Comparison of ENCODE assay signal across 9 mouse cellular contexts in genomic region chr7:99538421-99538820, GRCm38 (mm10). TPM values are rescaled to one million over a fixed set of nuclear protein-coding genes. Genes with fewer than 3 reads are reported as not detected.
DNase-seq lines count a peak whose midpoint lies in the region; ATAC-seq and TF ChIP-seq lines count a peak whose summit lies in the region.
"Had no signal": no experiment of that assay in that cellular context is flagged by ENCODE, and none has a peak within 500 bp of the region (broad histone marks: within the 10 kb centered on the region; RNA-seq: fewer than 3 reads in every experiment).

No protein-coding gene starts in this region.

- H3K27ac ChIP-seq in left cerebral cortex, adult 2 months = peak overlapping the region; percentile 36; the same call in 1 of the 2 replicates
- peak overlapping the region; percentile 25; the same call in 1 of the 2 replicates for H3K27ac ChIP-seq in embryonic facial prominence, embryonic 10.5 days (replicated peaks)
- no peak overlapping the region for H3K27ac ChIP-seq in forebrain, embryonic 14.5 days (ENCODE audit: low read depth, low read length)
- H3K27ac ChIP-seq in midbrain, embryonic 10.5 days (replicated peaks) = peak overlapping the region; percentile 42; the same call in 1 of the 2 replicates

- peak overlapping the region; percentile 17; the same call in 1 of the 2 replicates for H3K9ac ChIP-seq in forebrain, embryonic 14.5 days (ENCODE audit: low read length)

- peaks cover 87% of the 10 kb centered on the region for H3K4me1 ChIP-seq in embryonic facial prominence, embryonic 10.5 days
- H3K4me1 ChIP-seq in forebrain, embryonic 14.5 days (ENCODE audit: control insufficient read depth, insufficient read depth, low read length) = peaks cover 27% of the 10 kb centered on the region
- H3K4me1 ChIP-seq in midbrain, embryonic 10.5 days = peaks cover 80% of the 10 kb centered on the region

- peak overlapping the region; percentile 54; the same call in 1 of the 2 replicates for H3K4me3 ChIP-seq in left cerebral cortex, adult 2 months
- 0 out of 2 replicates have a peak overlapping the region, but pooled peaks have one; percentile 21 for H3K4me3 ChIP-seq in embryonic facial prominence, embryonic 10.5 days
- no peak overlapping the region for H3K4me3 ChIP-seq in forebrain, embryonic 14.5 days (ENCODE audit: low read depth, low read length)
- no peak overlapping the region for H3K4me3 ChIP-seq in midbrain, embryonic 10.5 days

- no peak for TF ChIP-seq CTCF in left cerebral cortex, adult 2 months (IDR thresholded peaks at IDR 0.05)

- no peak for ATAC-seq in forebrain, embryonic 14.5 days
- ATAC-seq in erythroid progenitor cell, adult 5-6 weeks (replicated peaks; ENCODE audit: low FRiP score, poor library complexity, severe bottlenecking) = no peak

- 51% methylated on average over 4 of the region's 4 CpGs for WGBS in embryonic facial prominence, embryonic 10.5 days
- WGBS in forebrain, embryonic 14.5 days = 64% methylated on average over 4 of the region's 4 CpGs
- 65% methylated on average over 4 of the region's 4 CpGs for WGBS in midbrain, embryonic 10.5 days

- no peaks in the 10 kb centered on the region for H3K9me3 ChIP-seq in embryonic facial prominence, embryonic 10.5 days
- no peaks in the 10 kb centered on the region for H3K9me3 ChIP-seq in forebrain, embryonic 14.5 days (replicated peaks; ENCODE audit: control insufficient read depth, low read length)
- no peaks in the 10 kb centered on the region for H3K9me3 ChIP-seq in midbrain, embryonic 10.5 days (replicated peaks)

- H3K27me3 ChIP-seq in embryonic facial prominence, embryonic 10.5 days (replicated peaks; ENCODE audit: low read depth, poor library complexity, severe bottlenecking) = peaks cover 18% of the 10 kb centered on the region
- H3K27me3 ChIP-seq in forebrain, embryonic 14.5 days (replicated peaks; ENCODE audit: control insufficient read depth, insufficient read depth, low read length) = no peaks in the 10 kb centered on the region
- peaks cover 24% of the 10 kb centered on the region for H3K27me3 ChIP-seq in midbrain, embryonic 10.5 days (ENCODE audit: low read depth, poor library complexity, severe bottlenecking)

- no peak for DNase-seq in left cerebral cortex, adult 2 months (ENCODE audit: extremely low spot score in 1 of 2, low spot score in 2 of 2)
- no peak for DNase-seq in left cerebral cortex, adult 11 months (ENCODE audit: low spot score)
- no peak for DNase-seq in embryonic facial prominence, embryonic 10.5 days (ENCODE audit: low spot score)
- DNase-seq in forebrain, embryonic 14.5 days (ENCODE audit: low spot score) = no peak
- no peak for DNase-seq in midbrain, embryonic 10.5 days (ENCODE audit: low spot score)
- DNase-seq in left cerebral cortex, adult 18-20 months (ENCODE audit: low spot score in 2 of 2) = no peak
- DNase-seq: kidney, adult 11 months; thymus, postnatal 14 days had no signal

- peak overlapping the region; percentile 88; the same call in 1 of the 2 replicates for H3K4me2 ChIP-seq in forebrain, embryonic 14.5 days (ENCODE audit: low read length)

- no peaks in the 10 kb centered on the region for H3K36me3 ChIP-seq in embryonic facial prominence, embryonic 10.5 days (replicated peaks)
- no peaks in the 10 kb centered on the region for H3K36me3 ChIP-seq in forebrain, embryonic 14.5 days (ENCODE audit: control insufficient read depth, insufficient read depth, low read length)
- no peaks in the 10 kb centered on the region for H3K36me3 ChIP-seq in midbrain, embryonic 10.5 days

- intact Hi-C loops in left cerebral cortex, adult 2 months (cut with DNase I) = no loop called here

RNA-seq across cellular contexts. Expression of gene Arrb1, which starts 3.2 kb away (rescaled TPM):
- 100 to 1,000 TPM; 193 to 197 TPM for total RNA-seq in left cerebral cortex, adult 2 months (2021)
- 12.6 and 13.7 TPM in 2 replicates for polyA plus RNA-seq in embryonic facial prominence, embryonic 10.5 days (2016; fragmentation: Nextera tagmentation; extraction: Ambion mirVana)
- 6.0 and 6.5 TPM in 2 replicates for polyA plus RNA-seq in forebrain, embryonic 14.5 days (2014; fragmentation: Nextera tagmentation; extraction: Ambion mirVana)
- polyA plus RNA-seq in midbrain, embryonic 10.5 days (2016; fragmentation: Nextera tagmentation; extraction: Ambion mirVana) = 9.8 and 10.1 TPM in 2 replicates
- total RNA-seq in left cerebral cortex, adult 18-20 months (2021) = 100 to 1,000 TPM; 177 to 179 TPM
- 184 TPM in 2 replicates for total RNA-seq in erythroid progenitor cell, adult 5-6 weeks (2015; ENCODE audit: low replicate concordance)
- total RNA-seq in erythroid progenitor cell, adult 5-6 weeks (2017; ENCODE audit: low replicate concordance) = 538 and 553 TPM in 2 replicates

RNA-seq across cellular contexts. Expression of gene Rps3, which starts 54.9 kb away (rescaled TPM):
- 100 to 1,000 TPM; 223 to 241 TPM for total RNA-seq in left cerebral cortex, adult 2 months (2021)
- 769 and 805 TPM in 2 replicates for polyA plus RNA-seq in embryonic facial prominence, embryonic 10.5 days (2016; fragmentation: Nextera tagmentation; extraction: Ambion mirVana)
- 577 and 687 TPM in 2 replicates for polyA plus RNA-seq in forebrain, embryonic 14.5 days (2014; fragmentation: Nextera tagmentation; extraction: Ambion mirVana)
- 681 and 788 TPM in 2 replicates for polyA plus RNA-seq in midbrain, embryonic 10.5 days (2016; fragmentation: Nextera tagmentation; extraction: Ambion mirVana)
- total RNA-seq in left cerebral cortex, adult 18-20 months (2021) = 100 to 1,000 TPM; 268 to 293 TPM
- total RNA-seq in erythroid progenitor cell, adult 5-6 weeks (2015; ENCODE audit: low replicate concordance) = 386 and 406 TPM in 2 replicates
- total RNA-seq in erythroid progenitor cell, adult 5-6 weeks (2017; ENCODE audit: low replicate concordance) = 293 and 564 TPM in 2 replicates

Comparison
In these comparisons a context has a peak if more than half of its experiments do, and no peak if none do; other contexts are left out.
1. H3K4me3 ChIP-seq: peak in left cerebral cortex, adult 2 months (single experiment) and embryonic facial prominence, embryonic 10.5 days (single experiment); none in forebrain, embryonic 14.5 days (single experiment) and midbrain, embryonic 10.5 days (single experiment).